Mouse (Mus musculus) neural tube, embryonic 15.5 days (tissue): ENCODE measurements around the gene Unc13a. TPM values are rescaled to one million over a fixed set of nuclear protein-coding genes. Genes with fewer than 3 reads are reported as not detected.

Experiments used
- ATAC-seq: fragments of 200-750 bp; cut with Nextera tagmentation; 2 replicates; pipeline ENCODE4 v1.8.0; 2017; ENCODE audit warnings: mild to moderate bottlenecking, moderate TSS enrichment, moderate library complexity; ENCODE audit not compliant: low FRiP score
- H3K27ac ChIP-seq: fragments of 300-500 bp; sonication (generic); replicated peaks from 2 replicates; pipeline ENCODE4 v1.5.1; 2015; ENCODE audit warnings: mild to moderate bottlenecking, inconsistent platforms
- H3K27me3 ChIP-seq: fragments of 300-500 bp; sonication (generic); replicated peaks from 2 replicates; pipeline ENCODE4 v1.6.1; 2015; ENCODE audit warnings: inconsistent platforms
- H3K36me3 ChIP-seq: fragments of 300-500 bp; sonication (generic); 2 replicates; pipeline ENCODE4 v1.6.1; 2015; ENCODE audit warnings: inconsistent platforms
- H3K4me1 ChIP-seq: fragments of 300-500 bp; sonication (generic); 2 replicates; pipeline ENCODE4 v1.6.1; 2015; ENCODE audit warnings: inconsistent platforms
- H3K4me2 ChIP-seq: fragments of 300-500 bp; sonication (generic); 2 replicates; pipeline ENCODE4 v1.6.1; 2015; ENCODE audit warnings: inconsistent platforms, mild to moderate bottlenecking, moderate library complexity
- H3K4me3 ChIP-seq: fragments of 300-500 bp; sonication (generic); replicated peaks from 2 replicates; pipeline ENCODE4 v1.5.1; 2015; ENCODE audit warnings: mild to moderate bottlenecking, inconsistent platforms
- H3K9ac ChIP-seq: fragments of 300-500 bp; sonication (generic); replicated peaks from 2 replicates; pipeline ENCODE4 v1.6.1; 2015; ENCODE audit warnings: mild to moderate bottlenecking, inconsistent platforms
- H3K9me3 ChIP-seq: fragments of 300-500 bp; sonication (generic); replicated peaks from 2 replicates; pipeline ENCODE4 v1.6.1; 2016; ENCODE audit warnings: inconsistent platforms
- WGBS: fragments of 180-500 bp; shearing (Covaris S2); methylation state at CpG from one replicate; pipeline ENCODE4 v1.1.7; 2015; ENCODE audit warnings: mixed read lengths; 5-methylcytosine and 5-hydroxymethylcytosine counted together
- polyA plus RNA-seq: library from polyadenylated mRNA; unstranded; fragments of >200 nt; fragmentation: Nextera tagmentation; extraction: Ambion mirVana; gene quantifications from 2 replicates; pipeline ENCODE4 v1.2.1, GENCODE M21; 2015

Unc13a gene
- polyA plus RNA-seq, 1 experiment from 2014 or later: 22.2 TPM

GRCm38 (mm10) chr8:71675456-71676019 is 4.0 kb upstream of the Unc13a start:
- peaks cover 48% of the 10 kb centered on the region for H3K27me3 ChIP-seq
- no peaks in the 10 kb centered on the region for H3K9me3 ChIP-seq
- H3K4me2 ChIP-seq: peak overlapping the region; percentile 66
- peaks cover 31% of the 10 kb centered on the region for H3K4me1 ChIP-seq
- H3K9ac ChIP-seq: peak overlapping the region; percentile 63; the same call in 1 of the 2 replicates
- WGBS: 30% methylated on average over 9 of the region's 9 CpGs
- H3K27ac ChIP-seq: peak overlapping the region; percentile 67
- H3K4me3 ChIP-seq: peak overlapping the region; percentile 51
- H3K36me3 ChIP-seq: no peaks in the 10 kb centered on the region
- ATAC-seq: no peak

GRCm38 (mm10) chr8:71674071-71674470 is 2.5 kb upstream of the Unc13a start:
- Histone ChIP-seq H3K4me2 (no peak overlapping the region), H3K4me1 (peaks cover 33% of the 10 kb centered on the region), H3K27me3 (peaks cover 33% of the 10 kb centered on the region), H3K36me3 (no peaks in the 10 kb centered on the region), H3K27ac (no peak overlapping the region), H3K9me3 (no peaks in the 10 kb centered on the region), H3K4me3 (no peak overlapping the region), H3K9ac (no peak overlapping the region)
- ATAC-seq: no peak
- 67% methylated on average over 2 of the region's 2 CpGs for WGBS

GRCm38 (mm10) chr8:71672168-71672735 is 695 bp upstream of the Unc13a start:
- Histone ChIP-seq H3K4me3 (peak overlapping the region; percentile 81), H3K36me3 (no peaks in the 10 kb centered on the region), H3K9ac (peak overlapping the region; percentile 24), H3K4me2 (peak overlapping the region; percentile 67), H3K9me3 (no peaks in the 10 kb centered on the region), H3K27me3 (peaks cover 15% of the 10 kb centered on the region), H3K4me1 (peaks cover 49% of the 10 kb centered on the region), H3K27ac (peak overlapping the region; percentile 92)
- 62% methylated on average over 6 of the region's 6 CpGs for WGBS
- no peak for ATAC-seq

- peak; percentile 76 for ATAC-seq
- Histone ChIP-seq H3K9ac (peak overlapping the region; percentile 71), H3K4me1 (peaks cover 57% of the 10 kb centered on the region), H3K4me3 (peak overlapping the region; percentile 81), H3K36me3 (no peaks in the 10 kb centered on the region), H3K4me2 (peak overlapping the region; percentile 67), H3K27ac (peak overlapping the region; percentile 92), H3K27me3 (peaks cover 7% of the 10 kb centered on the region; the same call in 1 of the 2 replicates), H3K9me3 (no peaks in the 10 kb centered on the region)
- under 1% methylated on average over 57 of the region's 64 CpGs for WGBS
These were observed 672 bp downstream of the Unc13a start for GRCm38 (mm10) chr8:71670621-71671548.

GRCm38 (mm10) chr8:71670198-71670597 is 1.4 kb downstream of the Unc13a start:
- Histone ChIP-seq H3K36me3 (no peaks in the 10 kb centered on the region), H3K27me3 (peaks cover 1% of the 10 kb centered on the region; the same call in 1 of the 2 replicates), H3K4me3 (peak overlapping the region; percentile 81), H3K9ac (peak overlapping the region; percentile 71), H3K9me3 (no peaks in the 10 kb centered on the region), H3K4me2 (peak overlapping the region; percentile 67), H3K27ac (peak overlapping the region; percentile 92), H3K4me1 (peaks cover 55% of the 10 kb centered on the region)
- 12% methylated on average over 10 of the region's 12 CpGs for WGBS
- peak; percentile 13 for ATAC-seq

GRCm38 (mm10) chr8:71668220-71668975 is 3.2 kb downstream of the Unc13a start:
- H3K9me3 ChIP-seq: no peaks in the 10 kb centered on the region
- H3K4me2 ChIP-seq: peak overlapping the region; percentile 46
- 0 out of 2 replicates have a peak overlapping the region, but pooled peaks have one; percentile 3 for H3K9ac ChIP-seq
- 0 out of 2 replicates have a peak overlapping the region, but pooled peaks have one; percentile 68 for H3K27ac ChIP-seq
- WGBS: 3% methylated on average over 21 of the region's 21 CpGs
- ATAC-seq: no peak
- H3K4me1 ChIP-seq: peaks cover 55% of the 10 kb centered on the region
- H3K36me3 ChIP-seq: peaks cover 9% of the 10 kb centered on the region; the same call in 1 of the 2 replicates
- H3K27me3 ChIP-seq: no peaks in the 10 kb centered on the region; the same call in 1 of the 2 replicates
- peak overlapping the region; percentile 3 for H3K4me3 ChIP-seq

- Histone ChIP-seq H3K9me3 (no peaks in the 10 kb centered on the region), H3K4me1 (peaks cover 51% of the 10 kb centered on the region), H3K4me2 (peak overlapping the region; percentile 46), H3K27me3 (peaks cover 7% of the 10 kb centered on the region), H3K27ac (peak overlapping the region; percentile 68), H3K36me3 (peaks cover 21% of the 10 kb centered on the region; the same call in 1 of the 2 replicates), H3K4me3 (no peak overlapping the region), H3K9ac (no peak overlapping the region)
- WGBS: 21% methylated on average over 5 of the region's 5 CpGs
- ATAC-seq: no peak
These were observed 4.3 kb downstream of the Unc13a start for GRCm38 (mm10) chr8:71667256-71667655.

GRCm38 (mm10) chr8:71666855-71667254 is 4.7 kb downstream of the Unc13a start:
- Histone ChIP-seq H3K27me3 (peaks cover 9% of the 10 kb centered on the region), H3K9ac (no peak overlapping the region), H3K9me3 (no peaks in the 10 kb centered on the region), H3K4me1 (peaks cover 47% of the 10 kb centered on the region), H3K4me2 (peak overlapping the region; percentile 46), H3K27ac (peak overlapping the region; percentile 68), H3K36me3 (peaks cover 24% of the 10 kb centered on the region; the same call in 1 of the 2 replicates), H3K4me3 (no peak overlapping the region)
- WGBS: 14% methylated on average over 1 of the region's 1 CpGs
- no peak for ATAC-seq

GRCm38 (mm10) chr8:71665331-71666130 is 6.0 kb downstream of the Unc13a start:
- 6% methylated on average over 22 of the region's 22 CpGs for WGBS
- no peaks in the 10 kb centered on the region for H3K9me3 ChIP-seq
- no peak for ATAC-seq
- H3K4me2 ChIP-seq: peak overlapping the region; percentile 25; the same call in 1 of the 2 replicates
- no peak overlapping the region for H3K27ac ChIP-seq
- peaks cover 29% of the 10 kb centered on the region; the same call in 1 of the 2 replicates for H3K36me3 ChIP-seq
- peaks cover 47% of the 10 kb centered on the region for H3K4me1 ChIP-seq
- peaks cover 11% of the 10 kb centered on the region for H3K27me3 ChIP-seq
- H3K9ac ChIP-seq: no peak overlapping the region
- no peak overlapping the region for H3K4me3 ChIP-seq

GRCm38 (mm10) chr8:71660325-71661120 is 11.0 kb downstream of the Unc13a start:
- ATAC-seq: peak; percentile 71
- no peaks in the 10 kb centered on the region for H3K9me3 ChIP-seq
- whole genome bisulfite sequencing: 8% methylated on average over 36 of the region's 36 CpGs
- peaks cover 5% of the 10 kb centered on the region; the same call in 1 of the 2 replicates for H3K4me1 ChIP-seq
- H3K27ac ChIP-seq: no peak overlapping the region
- 0 out of 2 replicates have a peak overlapping the region, but pooled peaks have one; percentile 9 for H3K4me2 ChIP-seq
- H3K36me3 ChIP-seq: peaks cover 55% of the 10 kb centered on the region
- H3K9ac ChIP-seq: no peak overlapping the region
- H3K27me3 ChIP-seq: peaks cover 55% of the 10 kb centered on the region
- no peak overlapping the region for H3K4me3 ChIP-seq
